Mouse (Mus musculus): ENCODE results near the gene Ntf3.
A peak's percentile ranks its signal among the peaks of the same experiment; 100 is the strongest.

Gene Ntf3

GRCm38 (mm10) chr6:126159279-126160066 lies 7.2 kb downstream of the Ntf3 start:
- DNase-seq (ENCODE audit: low read depth): no peak

- no peak for DNase-seq (ENCODE audit: low read depth)
These were observed 10.8 kb downstream of the Ntf3 start for GRCm38 (mm10) chr6:126155928-126156327.

- DNase-seq (ENCODE audit: low read depth): peak; percentile 17
These were observed 12.2 kb downstream of the Ntf3 start for GRCm38 (mm10) chr6:126154372-126154982.

DNA sequence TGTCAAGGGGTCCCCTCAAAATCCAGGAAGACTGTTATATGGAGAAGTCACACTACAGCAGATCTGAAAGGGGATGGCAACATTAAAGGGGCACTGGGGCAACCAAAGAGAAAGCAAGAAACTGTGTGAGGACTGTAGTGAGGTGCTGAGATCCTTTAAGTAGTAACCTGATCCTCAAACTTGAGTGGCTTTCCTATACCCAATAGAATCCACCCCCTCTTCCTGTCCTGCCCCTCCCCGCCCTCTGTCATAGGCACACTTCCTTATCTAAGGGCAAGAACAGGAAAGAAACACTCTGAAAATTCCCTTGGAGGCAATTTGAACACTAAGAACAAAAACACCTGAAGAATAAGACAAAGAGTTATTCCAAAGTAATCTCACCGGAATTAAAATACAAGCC lies 13.6 kb downstream of the Ntf3 start:
- peak; percentile 28 for DNase-seq (ENCODE audit: low read depth)

DNA sequence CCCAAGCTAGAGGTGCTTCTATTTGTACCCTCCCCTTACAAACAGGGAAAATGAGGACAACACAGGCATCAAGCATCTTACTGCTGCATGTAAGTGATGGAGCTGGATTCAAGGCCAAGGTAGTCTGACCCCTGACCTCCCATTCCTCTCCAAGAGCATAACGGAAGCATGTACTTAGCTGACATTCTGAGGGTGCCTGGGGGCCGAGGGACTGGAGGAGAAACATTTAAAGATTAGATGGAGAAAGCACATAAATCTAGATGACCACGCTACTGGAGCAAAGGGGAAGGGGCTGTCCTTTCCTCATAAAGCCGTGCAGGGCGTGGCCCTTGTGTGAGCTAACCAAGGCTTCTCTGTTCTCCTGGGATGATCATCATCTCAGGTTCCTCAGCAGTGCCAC lies 23.1 kb downstream of the Ntf3 start:
- DNase-seq (ENCODE audit: low read depth): no peak

DNA sequence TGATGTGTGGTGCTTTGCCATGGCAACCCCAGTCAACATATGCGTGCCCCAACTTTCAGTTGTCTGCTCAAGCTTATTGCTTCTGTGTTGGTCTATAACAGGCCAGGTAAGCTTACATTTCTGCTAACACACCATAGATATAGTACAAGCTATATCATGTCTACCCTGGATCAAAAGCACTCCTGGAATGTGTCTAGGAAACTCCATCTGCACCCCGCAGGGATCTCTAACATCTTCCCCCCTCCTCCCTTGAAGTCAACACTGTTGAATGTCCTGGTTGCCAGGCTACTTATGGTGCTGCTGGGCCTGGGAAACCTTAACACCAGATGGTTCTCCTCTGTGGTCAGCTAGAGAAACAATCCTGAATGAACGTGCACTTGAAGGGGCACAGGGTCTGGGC lies 24.0 kb downstream of the Ntf3 start:
- DNase-seq (ENCODE audit: low read depth): no peak

DNA sequence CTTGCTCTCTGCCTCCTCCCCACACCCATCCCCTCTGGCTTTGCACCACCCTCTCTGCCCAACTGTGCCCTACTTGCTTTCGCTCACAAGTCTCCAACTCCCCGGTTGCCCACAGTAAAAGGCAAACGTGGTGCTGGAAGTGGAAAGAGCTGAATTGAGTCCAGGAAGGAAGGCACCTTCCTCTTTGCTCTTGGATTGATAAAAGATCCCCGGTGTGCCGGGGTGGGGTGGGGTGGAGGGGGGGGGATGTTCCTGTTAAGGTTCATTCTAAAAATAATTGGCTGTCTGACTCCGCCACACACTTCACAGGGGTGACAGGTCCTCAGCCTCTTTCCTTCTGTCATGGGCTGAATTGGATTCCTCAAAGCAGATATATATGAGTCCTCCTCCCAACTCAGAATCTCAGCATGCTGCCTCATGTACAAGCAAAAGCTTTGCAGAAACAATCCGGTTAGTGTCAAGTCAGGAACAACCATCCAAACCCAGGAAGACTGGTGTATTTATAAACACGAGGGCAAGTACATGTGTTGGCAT lies 24.6 kb downstream of the Ntf3 start:
- no peak for DNase-seq (ENCODE audit: low read depth)

DNA sequence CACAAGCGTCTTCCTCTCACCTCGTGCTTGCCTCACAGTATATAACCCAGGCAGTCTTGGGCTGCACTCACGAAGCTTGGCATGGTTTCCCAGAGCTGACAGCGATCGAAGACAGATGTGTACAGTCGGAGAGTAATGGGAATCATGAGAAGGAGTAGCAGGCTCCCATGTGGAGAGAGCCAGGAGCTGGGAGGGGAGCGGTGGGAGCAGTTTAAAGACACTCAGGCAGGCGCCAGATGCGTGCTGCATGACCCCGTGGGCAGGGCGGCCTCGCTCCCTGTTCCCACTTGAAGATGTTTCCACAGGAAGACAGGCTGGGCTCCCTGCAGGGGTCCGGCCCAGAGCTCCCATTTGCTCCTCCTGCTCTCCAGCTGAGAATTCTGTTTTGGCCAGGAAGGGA lies 25.2 kb downstream of the Ntf3 start:
- DNase-seq (ENCODE audit: low read depth): no peak

GRCm38 (mm10) chr6:126140961-126141360 lies 25.7 kb downstream of the Ntf3 start:
- DNase-seq (ENCODE audit: low read depth): no peak

DNA sequence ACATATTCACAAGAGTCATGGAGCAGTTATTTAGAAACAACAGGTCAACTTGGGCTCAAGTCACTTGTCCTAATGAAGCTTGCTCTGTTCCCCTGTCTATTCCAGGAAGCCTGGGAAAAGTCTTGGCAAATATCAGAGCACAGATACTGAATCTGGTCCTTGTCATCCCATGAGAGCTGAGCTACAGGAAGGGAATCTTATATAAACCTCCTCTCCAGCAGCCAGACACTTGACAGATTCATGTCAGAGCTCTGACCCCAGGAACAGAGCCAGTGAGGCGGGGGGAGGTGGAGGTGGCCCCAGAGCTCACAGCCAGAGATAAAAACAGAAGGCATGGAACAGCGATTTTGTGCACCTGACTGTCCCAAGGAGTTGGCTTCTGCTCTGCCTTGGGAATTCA lies 26.3 kb downstream of the Ntf3 start:
- no peak for DNase-seq (ENCODE audit: low read depth)

DNA sequence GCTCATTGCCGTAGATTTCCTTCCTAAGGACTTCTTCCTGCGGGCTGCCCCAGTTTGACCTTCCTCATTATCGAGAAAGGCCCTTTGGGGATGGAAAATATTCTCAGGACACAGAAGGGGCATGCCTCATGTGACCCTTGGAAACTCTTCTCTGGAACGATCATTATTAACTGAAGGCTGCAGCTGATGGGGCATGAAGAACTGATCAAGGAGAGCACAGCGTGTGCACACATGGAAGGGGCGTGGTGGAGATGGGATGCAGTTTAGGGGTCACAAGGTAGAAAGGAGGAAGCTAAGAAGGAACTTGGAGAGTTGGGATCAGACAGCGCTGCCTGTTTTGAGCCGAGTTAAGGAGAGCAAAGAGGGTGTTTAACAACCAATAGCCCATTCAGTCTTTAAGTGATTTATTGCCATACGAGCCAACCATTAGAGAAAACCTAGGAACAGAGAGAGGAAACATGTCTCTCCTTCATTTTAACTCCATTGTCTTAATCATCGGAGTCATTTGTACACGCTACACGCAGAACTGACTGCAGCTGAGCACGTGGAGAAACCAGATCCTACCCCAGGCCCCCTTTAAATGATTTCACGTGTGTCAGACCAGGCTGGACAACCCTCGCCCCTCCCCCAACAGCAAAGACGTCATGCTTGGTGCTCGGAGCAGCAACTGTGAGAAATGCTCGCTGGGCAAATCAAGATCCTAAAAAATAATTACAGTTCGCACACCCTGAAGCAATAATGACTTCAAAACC lies 32.4 kb downstream of the Ntf3 start:
- no peak for DNase-seq (ENCODE audit: low read depth)

DNA sequence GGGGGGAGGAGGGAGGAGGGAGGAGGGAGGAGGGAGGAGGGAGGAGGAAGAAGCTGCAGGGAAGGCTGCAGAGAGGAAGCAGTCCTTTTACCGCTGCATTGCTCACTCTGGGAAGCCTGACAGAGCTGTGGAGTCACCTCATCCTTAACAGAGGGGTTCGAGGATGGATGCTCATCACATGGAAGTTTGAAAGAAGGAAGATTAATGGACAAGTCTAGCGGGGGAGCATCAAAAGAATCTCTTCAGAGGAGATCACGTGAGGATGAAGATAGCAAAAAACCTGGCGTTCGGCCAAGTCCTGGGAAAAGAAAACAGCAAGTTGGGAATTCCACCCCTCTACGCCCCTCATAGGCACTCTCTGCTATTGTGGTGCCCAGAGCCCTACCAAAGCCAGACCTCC lies 38.5 kb downstream of the Ntf3 start:
- no peak for DNase-seq (ENCODE audit: low read depth)

DNA sequence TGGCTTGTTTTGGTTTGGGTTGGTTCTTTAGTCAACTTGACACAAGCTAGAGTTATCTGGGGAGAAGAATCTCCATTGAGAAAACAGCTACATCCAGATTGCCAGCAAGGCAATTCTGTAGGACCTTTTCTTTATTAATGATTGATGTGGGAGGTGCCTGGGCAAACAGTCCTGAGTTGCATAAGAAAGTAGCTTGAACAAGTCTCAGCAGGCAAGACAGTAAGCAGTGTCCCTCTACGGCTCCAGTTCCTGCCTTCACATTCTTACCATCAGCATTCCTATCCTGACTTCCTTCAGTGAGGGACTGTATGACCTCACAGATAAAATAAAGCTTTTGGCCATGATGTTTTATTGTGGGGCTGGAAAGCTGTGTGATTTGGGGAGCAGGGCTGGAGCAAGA lies 48.5 kb downstream of the Ntf3 start:
- no peak for DNase-seq (ENCODE audit: low read depth)

DNA sequence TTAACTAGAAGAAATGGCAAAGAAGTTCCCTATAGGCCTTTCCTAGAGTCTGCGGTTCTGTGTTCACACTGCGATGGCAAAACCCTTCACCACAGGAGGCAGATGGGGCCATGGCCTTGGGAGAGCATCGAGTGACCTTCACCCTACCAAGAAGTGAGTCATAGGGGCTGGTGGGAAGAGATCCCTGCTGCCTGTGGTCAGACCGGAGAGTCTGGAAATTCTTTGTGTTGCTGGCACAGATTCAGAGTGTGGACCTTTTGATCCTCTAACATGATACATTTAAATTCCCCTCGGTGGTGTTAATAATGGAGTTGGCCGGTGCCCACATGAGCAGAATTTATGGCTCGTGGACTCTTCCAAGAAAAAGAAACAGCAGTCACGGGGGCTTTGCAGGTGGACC lies 49.5 kb downstream of the Ntf3 start:
- no peak for DNase-seq (ENCODE audit: low read depth)

GRCm38 (mm10) chr6:126114934-126115633 lies 51.6 kb downstream of the Ntf3 start:
- DNase-seq (ENCODE audit: low read depth): no peak

DNA sequence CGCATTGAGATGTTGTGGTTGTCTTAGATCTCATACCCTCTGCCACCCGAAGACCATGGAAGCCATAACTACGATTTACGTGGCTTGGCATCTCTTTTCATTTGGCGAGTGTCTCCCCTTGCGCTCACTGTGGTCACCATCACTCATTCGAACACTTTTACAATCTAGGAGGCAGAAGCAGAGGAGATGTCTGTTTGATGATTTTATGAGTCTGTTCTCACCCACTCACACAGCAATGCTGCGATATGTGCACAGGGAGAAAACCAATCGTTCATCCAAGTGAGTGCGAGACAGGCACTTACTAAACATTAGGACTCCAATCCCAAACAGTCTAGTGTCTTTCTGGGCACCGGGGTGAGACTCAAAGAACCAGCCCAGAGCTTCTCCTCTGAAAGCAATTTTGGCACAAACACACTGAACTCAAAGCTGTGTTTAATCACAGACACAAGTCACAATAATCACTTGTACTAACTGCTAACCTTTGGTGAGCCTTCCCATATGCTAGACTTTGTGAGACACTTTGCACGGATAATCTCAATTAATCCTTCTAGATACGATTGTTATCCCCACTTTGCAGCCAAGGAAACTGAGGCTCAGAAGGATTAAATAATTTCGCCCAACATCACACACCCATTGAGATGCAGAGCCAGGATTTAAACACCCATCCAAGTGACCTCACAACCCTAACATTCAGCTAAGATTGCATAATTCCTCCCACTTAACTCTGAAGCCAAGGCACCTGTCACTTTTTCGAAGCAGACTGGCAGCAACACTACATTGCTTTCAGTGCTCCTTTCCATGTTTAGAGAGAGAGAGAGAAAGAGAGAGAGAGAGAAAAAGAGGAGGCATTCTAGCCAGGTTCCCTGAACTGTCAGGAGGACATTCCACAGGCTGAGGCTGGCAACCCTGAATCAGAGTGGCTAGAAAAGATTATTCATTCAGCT lies 55.5 kb downstream of the Ntf3 start:
- no peak for DNase-seq (ENCODE audit: low read depth)

- no peak for DNase-seq (ENCODE audit: low read depth)
These were observed 57.5 kb downstream of the Ntf3 start for GRCm38 (mm10) chr6:126109184-126109583.

DNA sequence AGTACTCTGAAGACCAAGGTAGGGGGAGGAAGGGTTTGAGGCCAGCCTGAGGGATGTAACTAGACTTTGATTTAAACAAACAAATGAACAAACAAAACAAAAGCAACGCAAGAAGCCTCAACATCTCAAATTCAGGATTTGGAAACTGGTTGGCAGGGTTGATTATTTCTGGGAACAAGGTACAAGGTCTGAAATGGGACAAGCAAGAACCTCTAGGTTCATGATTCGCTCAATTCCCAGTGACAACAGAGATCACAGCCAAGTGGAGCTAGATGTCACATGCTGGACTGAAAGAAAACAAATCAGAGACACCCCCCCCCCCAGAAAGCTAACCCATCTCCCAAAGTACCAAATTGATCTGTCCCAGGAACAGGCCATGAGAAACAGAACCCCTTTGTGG lies 57.9 kb downstream of the Ntf3 start:
- no peak for DNase-seq (ENCODE audit: low read depth)

- DNase-seq (ENCODE audit: low read depth): no peak
These were observed 59.3 kb downstream of the Ntf3 start for GRCm38 (mm10) chr6:126107398-126107797.

DNA sequence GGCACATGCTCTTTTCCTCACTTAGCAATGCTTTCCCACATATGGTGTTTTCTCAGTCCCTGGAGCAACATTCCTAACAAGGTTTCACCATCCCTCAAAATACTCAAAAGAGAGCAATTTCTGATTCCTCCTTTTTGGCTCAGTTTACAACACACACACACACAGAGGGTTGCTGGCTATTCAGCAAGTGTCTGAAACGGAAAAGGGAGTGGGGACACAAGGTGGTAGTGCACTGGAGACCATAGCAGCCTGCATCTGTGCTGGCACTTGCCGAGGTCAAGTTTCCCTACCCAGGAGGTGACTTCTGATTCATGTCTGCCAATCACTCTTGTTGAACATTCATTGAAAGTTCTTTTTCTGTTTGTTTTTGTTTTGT lies 59.9 kb downstream of the Ntf3 start:
- DNase-seq (ENCODE audit: low read depth): no peak

Measured in 416B (cell line).